Comparison of ENCODE assay signal across 9 mouse cellular contexts in genomic region chr12:107812549-107813335, GRCm38 (mm10).
A peak's percentile ranks its signal among the peaks of the same experiment; 100 is the strongest.
DNase-seq lines count a peak whose midpoint lies in the region; TF ChIP-seq lines count a peak whose summit lies in the region.
"Had no signal": no experiment of that assay in that cellular context is flagged by ENCODE, and none has a peak within 500 bp of the region (broad histone marks: within the 10 kb centered on the region; RNA-seq: fewer than 3 reads in every experiment).

No protein-coding gene starts in this region.

- TF ChIP-seq POLR2A in thymus, adult 2 months (IDR thresholded peaks at IDR 0.05; ENCODE audit: control insufficient read depth, extremely low read depth, insufficient read depth, low read length, poor library complexity) = no peak

- TF ChIP-seq CTCF in thymus, adult 2 months (IDR thresholded peaks at IDR 0.05; ENCODE audit: borderline replicate concordance, control insufficient read depth, extremely low read depth, insufficient read depth, low read length, poor library complexity) = no peak

- no peak overlapping the region for H3K4me3 ChIP-seq in thymus, adult 2 months (ENCODE audit: control insufficient read depth, insufficient read depth, low read length)

- WGBS in thymus, adult 2 months = 46% methylated on average over 14 of the region's 14 CpGs

- H3K4me1 ChIP-seq in thymus, adult 2 months (replicated peaks; ENCODE audit: control insufficient read depth, insufficient read depth, low read length) = peaks cover 26% of the 10 kb centered on the region

- H3K36me3 ChIP-seq in thymus, adult 2 months (ENCODE audit: control insufficient read depth, insufficient read depth, low read length) = no peaks in the 10 kb centered on the region

- peak; percentile 26 to 42 for DNase-seq in frontal cortex, postnatal 36 days (ENCODE audit: low spot score in 2 of 2)
- DNase-seq in frontal cortex, postnatal 25 days (ENCODE audit: low spot score in 2 of 2) = no peak
- no peak for DNase-seq in thymus, adult 2 months
- no peak for DNase-seq in thymus, postnatal 25 days
- peak; percentile 23 for DNase-seq in induced T-regulatory cell, adult 2 months (ENCODE audit: low read depth)
- no peak for DNase-seq in heart, postnatal 14 days
- DNase-seq in cerebellum, postnatal 25 days = no peak
- no peak for DNase-seq in ovary, postnatal 36 days (ENCODE audit: low spot score)
- DNase-seq: cerebellum, adult 9-10 months had no signal

- H3K27me3 ChIP-seq in thymus, adult 2 months (ENCODE audit: control insufficient read depth, insufficient read depth, low read length) = no peaks in the 10 kb centered on the region

- 0 out of 2 replicates have a peak overlapping the region, but pooled peaks have one; percentile 1 for H3K27ac ChIP-seq in thymus, adult 2 months (ENCODE audit: control insufficient read depth, insufficient read depth, low read length)

- intact Hi-C loops in heart, postnatal 14 days (cut with DNase I) = no loop called here

Comparison
In these comparisons a context has a peak if more than half of its experiments do, and no peak if none do; other contexts are left out.
1. DNase-seq: peak in frontal cortex, postnatal 36 days (2 of 2) and induced T-regulatory cell, adult 2 months (single experiment); none in frontal cortex, postnatal 25 days (0 of 2), thymus, adult 2 months (single experiment), thymus, postnatal 25 days (single experiment), heart, postnatal 14 days (0 of 2), cerebellum, postnatal 25 days (0 of 2) and ovary, postnatal 36 days (single experiment).